Mouse (Mus musculus) macrophage (primary cell): ENCODE measurements around the gene Mrpl23. TPM values are rescaled to one million over a fixed set of nuclear protein-coding genes. Genes with fewer than 3 reads are reported as not detected.

Experiments
- H3K27ac ChIP-seq: fragments of 350-480 bp; formaldehyde crosslinking; 2 replicates; pipeline ENCODE4 v1.9.0; 2021
- H3K36me3 ChIP-seq: fragments of 350-480 bp; formaldehyde crosslinking; 2 replicates; pipeline ENCODE4 v1.9.0; 2021; ENCODE audit errors: inconsistent target
- H3K4me3 ChIP-seq: fragments of 350-480 bp; formaldehyde crosslinking; 2 replicates; pipeline ENCODE4 v1.9.0; 2021; ENCODE audit errors: inconsistent target
- H3K79me2 ChIP-seq: fragments of 350-480 bp; formaldehyde crosslinking; 2 replicates; pipeline ENCODE4 v1.9.0; 2021; ENCODE audit errors: inconsistent target
- WGBS: methylation state at CpG from one replicate; pipeline ENCODE4 v1.1.7; 2026; ENCODE audit warnings: inconsistent platforms; ENCODE audit not compliant: missing documents; 5-methylcytosine and 5-hydroxymethylcytosine counted together
- polyA plus RNA-seq: library from polyadenylated mRNA; stranded (reverse); fragments of 250-400 nt; gene quantifications from 3 replicates; pipeline ENCODE4 v1.2.4, GENCODE M21; 2018; ENCODE audit warnings: inconsistent platforms

Gene Mrpl23
- polyA plus RNA-seq, 1 experiment from 2014 or later = 31.4 TPM

GRCm38 (mm10) chr7:142580121-142580879, 47.8 kb downstream of the Mrpl23 start:
- H3K27ac ChIP-seq = no peak overlapping the region
- 39% methylated on average over 26 of the region's 26 CpGs for WGBS
- H3K79me2 ChIP-seq = no peaks in the 10 kb centered on the region
- no peak overlapping the region for H3K4me3 ChIP-seq
- H3K36me3 ChIP-seq = no peaks in the 10 kb centered on the region

- 48% methylated on average over 7 of the region's 7 CpGs for WGBS
- no peak overlapping the region for H3K4me3 ChIP-seq
- no peak overlapping the region for H3K27ac ChIP-seq
- no peaks in the 10 kb centered on the region for H3K36me3 ChIP-seq
- no peaks in the 10 kb centered on the region for H3K79me2 ChIP-seq
Measured at GRCm38 (mm10) chr7:142581186-142581585, 48.7 kb downstream of the Mrpl23 start.

GRCm38 (mm10) chr7:142581656-142582228, 49.3 kb downstream of the Mrpl23 start:
- H3K4me3 ChIP-seq = no peak overlapping the region
- H3K36me3 ChIP-seq = no peaks in the 10 kb centered on the region
- no peaks in the 10 kb centered on the region for H3K79me2 ChIP-seq
- 44% methylated on average over 20 of the region's 20 CpGs for WGBS
- no peak overlapping the region for H3K27ac ChIP-seq

- Histone ChIP-seq H3K27ac (no peak overlapping the region), H3K36me3 (no peaks in the 10 kb centered on the region), H3K4me3 (no peak overlapping the region), H3K79me2 (no peaks in the 10 kb centered on the region)
- WGBS = 92% methylated on average over 1 of the region's 1 CpGs
Measured at GRCm38 (mm10) chr7:142584882-142585281, 52.4 kb downstream of the Mrpl23 start.

GRCm38 (mm10) chr7:142585890-142586289, 53.4 kb downstream of the Mrpl23 start:
- WGBS = 94% methylated on average over 3 of the region's 3 CpGs
- no peaks in the 10 kb centered on the region for H3K36me3 ChIP-seq
- no peak overlapping the region for H3K4me3 ChIP-seq
- H3K27ac ChIP-seq = no peak overlapping the region
- H3K79me2 ChIP-seq = no peaks in the 10 kb centered on the region

GRCm38 (mm10) chr7:142588282-142588941, 55.9 kb downstream of the Mrpl23 start:
- Histone ChIP-seq H3K36me3 (no peaks in the 10 kb centered on the region), H3K4me3 (no peak overlapping the region), H3K27ac (no peak overlapping the region), H3K79me2 (no peaks in the 10 kb centered on the region)
- WGBS = 69% methylated on average over 9 of the region's 9 CpGs

Other genes with a start within 250 kb of the Mrpl23 start
- not detected in 3 replicates for gene Krtap5-1, start 235.6 kb upstream of the Mrpl23 start, polyA plus RNA-seq
- not detected in 3 replicates for gene Krtap5-4, start 229.1 kb upstream of the Mrpl23 start, polyA plus RNA-seq
- gene Ifitm10, start 158.9 kb upstream of the Mrpl23 start, polyA plus RNA-seq = not detected in 3 replicates
- 9.6 to 6,145 TPM (median 21.2 TPM) in 3 replicates for gene Gm49369, start 150.0 kb upstream of the Mrpl23 start, polyA plus RNA-seq
- gene Ctsd, start 144.6 kb upstream of the Mrpl23 start, polyA plus RNA-seq = 15,815 to 17,787 TPM (median 16,857 TPM) in 3 replicates
- gene Syt8, start 97.8 kb upstream of the Mrpl23 start, polyA plus RNA-seq = 3.2 to 10.3 TPM (median 4.8 TPM) in 3 replicates
- 13.4 to 20.6 TPM (median 18.0 TPM) in 3 replicates for gene Tnni2, start 90.9 kb upstream of the Mrpl23 start, polyA plus RNA-seq
- gene Lsp1, start 71.9 kb upstream of the Mrpl23 start, polyA plus RNA-seq = 30.8 to 130 TPM (median 114 TPM) in 3 replicates
- 0.75 TPM in 1 of 3 replicates, not detected in the others for gene Tnnt3, start 33.9 kb upstream of the Mrpl23 start, polyA plus RNA-seq
- 0.22 TPM in 1 of 3 replicates, not detected in the others for gene Igf2, start 134.1 kb downstream of the Mrpl23 start, polyA plus RNA-seq
- gene Gm49394, start 137.3 kb downstream of the Mrpl23 start, polyA plus RNA-seq = not detected in 3 replicates
- gene Ins2, start 210.7 kb downstream of the Mrpl23 start, polyA plus RNA-seq = not detected in 3 replicates